Mouse (Mus musculus) cerebellum, adult 2 months (tissue): Measurements from ENCODE around the gene Pbrm1.

Source experiments
- CTCF ChIP-seq: fragments of 200-500 bp; IDR thresholded peaks from 2 replicates; pipeline ENCODE4 v1.5.1; 2011; ENCODE audit warnings: low read depth, mild to moderate bottlenecking, control low read depth, low read length, moderate library complexity, borderline replicate concordance; ENCODE audit not compliant: insufficient read depth
- POLR2A ChIP-seq: fragments of 200-500 bp; IDR thresholded peaks from 2 replicates; pipeline ENCODE4 v1.6.1; 2011; ENCODE audit warnings: low read length, control low read depth, borderline replicate concordance; ENCODE audit not compliant: insufficient read depth

DNA sequence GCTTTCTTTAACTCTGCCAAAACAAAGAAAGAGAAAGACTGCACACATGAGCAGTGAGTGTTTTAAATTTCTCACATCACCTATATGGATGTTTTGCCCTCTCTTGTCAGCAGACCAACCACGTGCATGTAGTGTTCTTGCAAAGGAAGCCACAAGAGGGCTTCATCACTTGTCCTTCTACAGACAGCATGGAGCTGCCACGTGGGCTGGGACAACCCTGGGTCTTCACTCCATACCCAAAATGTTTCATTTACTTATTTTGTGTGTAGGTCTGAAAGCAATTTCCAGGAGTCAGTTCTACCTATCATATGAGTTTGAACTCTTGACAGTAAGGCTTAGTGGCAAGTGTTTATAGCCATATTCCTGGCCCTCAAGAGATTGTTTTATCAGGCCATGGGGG, 1.1 kb upstream of the Pbrm1 start:
- TF ChIP-seq CTCF, result no peak
- no peak for TF ChIP-seq POLR2A
